Mouse (Mus musculus) embryonic facial prominence, embryonic 11.5 days (tissue): ENCODE measurements around the gene Otulinl. TPM values are rescaled to one million over a fixed set of nuclear protein-coding genes. Genes with fewer than 3 reads are reported as not detected.

Experiments
- ATAC-seq: fragments of 200-750 bp; cut with Nextera tagmentation; replicated peaks from 2 replicates; pipeline ENCODE4 v1.8.0; 2017; ENCODE audit warnings: low read depth; ENCODE audit not compliant: insufficient number of reproducible peaks, low FRiP score, low TSS enrichment
- DNase-seq: peaks from one replicate; pipeline ENCODE4 v3.0.0-alpha.2; 2015; ENCODE audit warnings: low spot score
- H3K27ac ChIP-seq: fragments of 300-500 bp; sonication (generic); replicated peaks from 2 replicates; pipeline ENCODE4 v1.5.1; 2014; ENCODE audit warnings: mild to moderate bottlenecking, low read depth, low read length, control low read depth
- H3K27me3 ChIP-seq: fragments of 300-500 bp; sonication (generic); 2 replicates; pipeline ENCODE4 v1.6.1; 2014; ENCODE audit warnings: mild to moderate bottlenecking, low read length, moderate library complexity, mixed read lengths; ENCODE audit not compliant: control insufficient read depth, insufficient read depth
- H3K36me3 ChIP-seq: fragments of 300-500 bp; sonication (generic); replicated peaks from 2 replicates; pipeline ENCODE4 v1.6.1; 2014; ENCODE audit warnings: low read depth, mild to moderate bottlenecking, low read length, moderate library complexity, mixed read lengths; ENCODE audit not compliant: control insufficient read depth, insufficient read depth
- H3K4me1 ChIP-seq: fragments of 300-500 bp; sonication (generic); 2 replicates; pipeline ENCODE4 v1.6.1; 2014; ENCODE audit warnings: low read length, mixed read lengths; ENCODE audit not compliant: control insufficient read depth, insufficient read depth
- H3K4me2 ChIP-seq: fragments of 300-500 bp; sonication (generic); 2 replicates; pipeline ENCODE4 v1.6.1; 2014; ENCODE audit warnings: low read depth, mild to moderate bottlenecking, control low read depth, low read length, moderate library complexity
- H3K4me3 ChIP-seq: fragments of 300-500 bp; sonication (generic); 2 replicates; pipeline ENCODE4 v1.5.1; 2014; ENCODE audit warnings: low read depth, low read length, control low read depth
- H3K9ac ChIP-seq: fragments of 300-500 bp; sonication (generic); replicated peaks from 2 replicates; pipeline ENCODE4 v1.6.1; 2014; ENCODE audit warnings: mild to moderate bottlenecking, control low read depth, low read length
- H3K9me3 ChIP-seq: fragments of 300-500 bp; sonication (generic); replicated peaks from 2 replicates; pipeline ENCODE4 v1.6.1; 2016; ENCODE audit warnings: mild to moderate bottlenecking, low read length, inconsistent platforms, mixed read lengths; ENCODE audit not compliant: control insufficient read depth
- WGBS: fragments of 180-500 bp; shearing (Covaris S2); extraction: QIAGEN DNeasy Blood & Tissue Kit; methylation state at CpG from one replicate; pipeline ENCODE4 v1.1.7; 2014; 5-methylcytosine and 5-hydroxymethylcytosine counted together
- polyA plus RNA-seq: library from polyadenylated mRNA; unstranded; fragments of >200 nt; fragmentation: Nextera tagmentation; extraction: Ambion mirVana; gene quantifications from 2 replicates; pipeline ENCODE4 v1.2.1, GENCODE M21; 2014

Otulinl gene
- polyA plus RNA-seq, 1 experiment from 2014 or later, result 14.9 TPM

DNA sequence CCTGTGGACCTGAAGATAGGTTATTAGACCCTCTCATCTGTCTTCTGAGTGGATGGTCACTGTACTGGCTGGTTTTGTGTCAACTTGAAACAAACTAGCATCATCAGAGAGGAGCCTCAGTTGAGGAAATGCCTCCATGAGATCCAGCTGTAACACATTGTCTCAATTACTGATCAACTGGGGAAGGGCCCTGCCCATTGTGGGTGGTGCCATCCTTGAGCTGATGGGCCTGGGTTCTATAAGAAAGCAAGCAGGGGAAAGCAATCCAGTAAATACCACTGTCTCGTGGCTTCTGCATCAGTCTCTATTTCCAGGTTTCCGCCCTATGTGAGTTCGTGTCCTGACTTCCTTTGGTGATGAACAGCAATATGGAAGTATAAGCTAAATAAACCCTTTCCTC lies 36.1 kb downstream of the Otulinl start:
- no peaks in the 10 kb centered on the region for H3K4me1 ChIP-seq
- H3K36me3 ChIP-seq, result no peaks in the 10 kb centered on the region
- no peak overlapping the region for H3K4me2 ChIP-seq
- ATAC-seq, result no peak
- WGBS, result 87% methylated on average over 3 of the region's 3 CpGs
- no peak overlapping the region for H3K27ac ChIP-seq
- H3K9me3 ChIP-seq, result no peaks in the 10 kb centered on the region
- H3K4me3 ChIP-seq, result no peak overlapping the region
- H3K9ac ChIP-seq, result no peak overlapping the region
- H3K27me3 ChIP-seq, result no peaks in the 10 kb centered on the region
- DNase-seq, result no peak

DNA sequence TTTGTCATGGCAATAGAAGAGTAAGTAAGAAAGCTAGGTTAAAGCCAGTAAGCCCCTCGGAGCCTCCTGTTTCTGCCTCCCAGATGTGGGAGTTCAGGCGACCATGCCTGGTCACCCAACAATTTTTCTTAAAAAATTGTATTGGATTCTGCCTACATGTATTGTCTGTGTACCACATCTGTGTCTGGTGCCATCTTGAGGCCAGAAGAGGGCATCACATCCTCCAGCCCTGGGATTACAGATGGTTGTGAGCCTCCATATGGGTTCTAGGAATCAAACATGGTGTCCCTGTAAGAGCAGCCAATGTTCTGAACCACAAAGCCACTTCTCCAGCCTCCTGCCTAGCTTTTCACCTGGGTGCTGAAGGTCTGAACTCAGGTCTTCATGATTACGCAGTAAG lies 38.5 kb downstream of the Otulinl start:
- WGBS, result 89% methylated on average over 3 of the region's 3 CpGs
- peak; percentile 26 for DNase-seq
- Histone ChIP-seq H3K36me3 (no peaks in the 10 kb centered on the region), H3K27ac (no peak overlapping the region), H3K4me1 (no peaks in the 10 kb centered on the region), H3K4me3 (no peak overlapping the region), H3K9me3 (no peaks in the 10 kb centered on the region), H3K9ac (no peak overlapping the region), H3K4me2 (no peak overlapping the region), H3K27me3 (no peaks in the 10 kb centered on the region)
- ATAC-seq, result no peak

DNA sequence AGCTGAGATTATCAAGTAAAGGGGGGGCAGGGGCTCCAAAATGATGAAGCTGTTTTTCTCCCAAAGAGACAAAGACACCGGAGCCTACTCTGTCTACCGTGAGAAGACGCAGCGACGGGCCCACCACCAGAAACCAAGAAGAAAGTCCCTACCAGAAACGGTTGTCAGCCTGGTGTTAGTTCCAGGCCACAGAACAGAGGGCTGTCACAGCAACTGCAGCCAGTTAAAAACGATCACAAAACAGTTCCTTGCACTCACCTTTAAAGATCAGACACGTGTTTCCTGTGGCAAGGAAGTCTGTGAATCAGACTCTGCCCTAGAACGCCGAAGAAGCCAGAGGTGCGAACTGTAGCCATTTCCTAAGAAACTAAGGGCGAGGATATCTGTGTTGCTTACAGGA lies 40.2 kb downstream of the Otulinl start:
- ATAC-seq (no peak), DNase-seq (no peak)
- Histone ChIP-seq H3K4me2 (no peak overlapping the region), H3K4me1 (no peaks in the 10 kb centered on the region), H3K9ac (no peak overlapping the region), H3K9me3 (no peaks in the 10 kb centered on the region), H3K36me3 (no peaks in the 10 kb centered on the region), H3K27me3 (no peaks in the 10 kb centered on the region), H3K27ac (no peak overlapping the region), H3K4me3 (no peak overlapping the region)
- WGBS, result 65% methylated on average over 12 of the region's 12 CpGs

DNA sequence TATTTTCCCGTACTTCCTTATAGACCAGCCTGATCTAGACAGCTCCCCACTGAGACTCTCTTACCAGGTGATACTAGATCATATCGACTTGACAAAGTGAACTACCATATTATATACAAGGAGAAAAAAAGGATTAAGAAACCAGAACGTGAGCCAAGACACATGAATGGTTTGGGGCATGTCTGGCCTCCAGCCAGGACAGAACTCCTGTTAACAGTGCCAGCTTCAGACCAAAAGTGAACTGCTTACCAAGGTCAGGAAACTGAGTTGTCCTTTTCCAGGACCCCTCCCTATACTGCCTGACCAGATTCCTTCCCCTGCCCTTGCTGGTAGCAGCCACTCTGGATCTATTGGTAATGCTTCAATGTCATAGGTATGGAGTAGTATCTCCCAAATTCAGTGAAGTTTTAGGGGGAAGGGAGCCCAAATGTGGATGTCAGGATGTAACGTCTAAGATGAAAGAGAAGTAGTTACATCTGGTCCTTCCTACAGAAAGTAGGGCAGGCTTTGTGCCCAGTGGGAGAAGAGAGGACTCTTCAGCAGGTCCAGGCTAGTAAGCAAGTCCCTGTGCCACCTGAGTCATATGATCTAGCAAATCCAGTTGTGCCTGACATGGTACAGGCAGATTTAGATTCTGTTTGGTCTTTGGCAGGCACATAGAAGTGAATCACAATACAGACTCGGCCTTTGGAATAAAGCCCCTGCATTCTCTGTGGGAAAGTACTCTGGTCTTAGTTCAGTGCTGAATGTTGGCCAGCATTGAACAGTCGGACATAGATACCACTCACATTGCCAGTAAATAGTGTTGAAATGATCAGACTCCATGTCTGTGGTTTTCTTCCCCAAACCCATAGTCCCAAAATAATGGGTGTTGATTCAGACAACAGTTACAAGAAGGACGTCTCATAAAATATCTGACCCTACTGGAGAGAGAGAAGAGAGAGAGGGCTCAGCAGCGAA lies 47.2 kb downstream of the Otulinl start:
- 84% methylated on average over 8 of the region's 8 CpGs for WGBS

DNA sequence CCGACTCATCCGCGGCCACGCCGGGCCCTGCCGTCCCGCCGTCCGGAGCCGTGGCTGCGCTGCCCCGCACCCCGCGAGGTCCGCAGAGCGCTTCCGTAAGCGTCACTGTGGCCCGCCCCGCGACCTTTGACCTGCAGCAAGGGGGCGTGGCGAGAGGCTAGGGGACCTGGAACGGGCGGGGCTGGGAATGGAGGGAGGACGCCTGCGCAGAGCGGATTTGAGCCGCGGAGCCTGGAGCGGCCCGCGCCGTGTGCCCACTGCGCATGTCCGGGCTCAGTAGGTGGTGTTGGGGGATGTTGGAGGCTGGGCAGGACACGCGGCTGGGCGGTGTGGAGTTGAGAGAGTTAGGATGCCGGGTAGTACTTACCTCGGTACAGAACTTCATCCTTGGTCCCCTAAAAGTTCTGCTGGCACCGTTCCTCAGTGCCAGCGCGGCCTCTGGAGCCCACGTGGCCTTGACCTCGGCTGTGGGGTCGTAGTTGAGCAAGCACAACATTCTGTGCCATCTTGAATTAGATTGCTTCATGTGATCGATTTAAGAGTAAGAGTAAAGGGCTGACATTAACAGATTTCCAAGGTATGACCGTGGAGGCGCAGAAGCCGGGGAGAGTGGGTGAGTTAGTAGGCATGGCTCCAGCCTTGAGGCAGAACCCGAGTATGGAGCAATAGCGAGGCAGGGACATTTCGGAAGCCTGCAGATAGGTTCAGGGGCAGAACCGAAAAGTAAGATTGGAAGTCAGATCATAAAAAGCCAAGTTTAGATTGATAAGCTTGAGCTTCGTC lies 50.6 kb downstream of the Otulinl start, which contains the start of gene Otulin:
Gene Otulin (minus strand): TSS at position 93 of the 783 bp plus-strand sequence.
- H3K27ac ChIP-seq, result peak within 1 kb of the TSS; percentile 59; the same call in 1 of the 2 replicates
- H3K9me3 ChIP-seq, result no peaks in the 10 kb centered on the region
- 7% methylated on average over 55 of the region's 56 CpGs for WGBS
- H3K9ac ChIP-seq, result peak within 1 kb of the TSS; percentile 81
- peak within 1 kb of the TSS; percentile 72 for H3K4me2 ChIP-seq
- H3K4me3 ChIP-seq, result peak within 1 kb of the TSS; percentile 93
- peak; percentile 99 for DNase-seq
- no peaks in the 10 kb centered on the region; the same call in 1 of the 2 replicates for H3K4me1 ChIP-seq
- H3K27me3 ChIP-seq, result no peaks in the 10 kb centered on the region
- no peaks in the 10 kb centered on the region for H3K36me3 ChIP-seq
- ATAC-seq, result peak; percentile 99

More for the DNA sequence above, 47.2 kb downstream of the Otulinl start:
- Histone ChIP-seq H3K36me3 (no peaks in the 10 kb centered on the region), H3K4me2 (no peak overlapping the region), H3K4me1 (no peaks in the 10 kb centered on the region), H3K4me3 (no peak overlapping the region), H3K9me3 (no peaks in the 10 kb centered on the region), H3K9ac (no peak overlapping the region), H3K27me3 (no peaks in the 10 kb centered on the region), H3K27ac (no peak overlapping the region)
- ATAC-seq, result no peak
- DNase-seq, result no peak

DNA sequence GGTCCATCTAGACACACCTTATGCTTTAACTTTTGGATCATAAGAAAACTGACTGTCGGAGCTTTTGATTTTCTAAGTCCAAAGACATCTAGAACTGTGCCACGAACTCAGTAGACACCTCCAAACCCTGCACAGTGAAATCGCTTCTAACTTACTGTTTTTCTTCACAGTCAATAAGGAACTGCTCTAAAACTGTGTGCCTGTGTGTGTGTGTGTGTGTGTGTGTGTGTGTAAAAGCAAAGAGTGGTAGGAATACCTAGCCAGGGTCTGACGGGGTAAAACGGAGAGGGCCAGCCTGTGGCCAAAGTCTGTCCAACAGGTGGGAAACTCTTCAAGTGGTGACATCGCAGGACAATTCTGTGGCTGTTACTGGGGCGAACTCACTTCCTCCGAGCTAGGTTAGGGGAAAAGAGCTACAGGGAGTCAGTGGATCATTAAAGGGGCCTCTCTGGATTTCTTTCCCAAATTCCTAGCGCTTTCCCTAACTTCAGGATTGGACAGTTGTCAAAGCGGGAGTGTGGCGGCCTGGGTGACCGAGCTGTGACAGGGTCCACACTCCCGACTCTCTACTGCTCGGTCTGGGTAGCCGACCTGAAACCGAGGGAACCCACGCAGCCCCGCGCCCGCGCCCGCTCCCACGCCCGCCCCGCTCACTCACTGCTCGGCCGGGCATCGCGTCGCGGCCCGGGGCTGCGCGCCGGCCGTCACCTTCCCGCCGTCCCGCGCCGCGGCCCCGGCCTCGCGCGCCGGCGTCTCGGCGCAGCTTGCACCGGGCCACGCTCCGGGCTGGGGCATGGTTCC lies 51.4 kb downstream of the Otulinl start:
- H3K4me2 ChIP-seq, result peak overlapping the region; percentile 71
- DNase-seq (peak; percentile 4), ATAC-seq (no peak; the same call in 1 of the 2 replicates)
- no peak overlapping the region for H3K27ac ChIP-seq
- no peaks in the 10 kb centered on the region; the same call in 1 of the 2 replicates for H3K36me3 ChIP-seq
- peak overlapping the region; percentile 93 for H3K4me3 ChIP-seq
- no peaks in the 10 kb centered on the region; the same call in 1 of the 2 replicates for H3K4me1 ChIP-seq
- H3K9me3 ChIP-seq, result no peaks in the 10 kb centered on the region
- no peaks in the 10 kb centered on the region for H3K27me3 ChIP-seq
- H3K9ac ChIP-seq, result peak overlapping the region; percentile 81
- 2% methylated on average over 52 of the region's 53 CpGs for WGBS

DNA sequence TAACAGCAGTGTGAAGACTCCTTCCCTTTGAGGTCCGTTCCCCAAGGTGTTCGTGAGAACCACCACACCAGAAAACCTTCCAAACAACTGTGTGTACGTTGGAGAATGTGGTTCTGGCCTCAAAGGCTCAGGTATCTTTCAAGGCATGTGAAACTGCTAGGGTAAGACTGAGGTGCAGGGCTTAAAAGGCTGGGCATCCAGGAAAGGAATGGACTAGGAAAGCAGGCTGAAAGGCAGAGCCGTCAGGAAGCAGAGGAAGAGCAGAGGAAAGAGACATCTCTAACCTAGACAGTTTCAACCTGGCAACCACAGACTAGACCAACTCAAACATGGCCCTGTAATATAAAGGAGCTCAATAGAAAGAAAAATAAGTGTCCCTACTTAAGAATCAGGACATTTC lies 52.3 kb downstream of the Otulinl start:
- H3K4me3 ChIP-seq, result no peak overlapping the region
- H3K4me2 ChIP-seq, result peak overlapping the region; percentile 5; the same call in 1 of the 2 replicates
- H3K9me3 ChIP-seq, result no peaks in the 10 kb centered on the region
- DNase-seq (no peak), ATAC-seq (no peak)
- no peak overlapping the region for H3K9ac ChIP-seq
- no peak overlapping the region for H3K27ac ChIP-seq
- WGBS, result 81% methylated on average over 4 of the region's 4 CpGs
- no peaks in the 10 kb centered on the region; the same call in 1 of the 2 replicates for H3K4me1 ChIP-seq
- no peaks in the 10 kb centered on the region for H3K27me3 ChIP-seq
- no peaks in the 10 kb centered on the region; the same call in 1 of the 2 replicates for H3K36me3 ChIP-seq
